Mouse (Mus musculus): Measurements from ENCODE around the gene Uncx.

GRCm38 (mm10) chr5:139546336-139546770 is 3.1 kb downstream of the Uncx start:
- TF ChIP-seq FLI1 (IDR thresholded peaks at IDR 0.05; ENCODE audit: low read length): no peak
- TF ChIP-seq GATA1 (IDR thresholded peaks at IDR 0.05; ENCODE audit: borderline replicate concordance, low read length): no peak

Measured in megakaryocyte, embryonic 14.5 days (primary cell).